ENCODE assay signal across 9 mouse cellular contexts in the genomic region with DNA sequence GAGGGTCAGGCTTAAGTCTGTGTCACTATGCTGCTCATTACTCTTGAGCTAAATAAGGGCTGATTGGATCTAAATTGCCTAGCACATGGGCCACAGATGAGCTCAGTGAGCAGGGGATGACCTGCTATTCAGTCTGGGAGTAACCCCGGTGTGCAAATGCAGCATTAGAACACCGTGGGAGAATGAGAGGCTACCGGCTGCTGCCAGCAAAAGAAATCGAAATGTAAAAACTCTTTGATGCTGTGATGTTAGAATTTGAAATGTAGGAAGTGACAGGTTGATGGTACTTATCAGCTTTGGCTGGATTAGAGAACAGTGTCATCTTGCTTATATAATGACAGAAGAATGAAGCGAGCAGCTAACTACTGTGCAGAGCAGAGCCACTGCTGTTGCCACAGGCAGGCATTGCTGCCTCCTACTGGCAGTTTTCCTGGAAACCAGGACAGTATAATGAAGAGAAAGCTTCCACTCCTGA. TPM values are rescaled to one million over a fixed set of nuclear protein-coding genes. Genes with fewer than 3 reads are reported as not detected.
DNase-seq lines count a peak whose midpoint lies in the region; ATAC-seq and TF ChIP-seq lines count a peak whose summit lies in the region.
"Had no signal": no experiment of that assay in that cellular context is flagged by ENCODE, and none has a peak within 500 bp of the region (broad histone marks: within the 10 kb centered on the region; RNA-seq: fewer than 3 reads in every experiment).

No protein-coding gene starts in this region.

- H3K4me3 ChIP-seq in E14TG2a.4 (replicated peaks; ENCODE audit: low read length), result no peak overlapping the region
- no peak overlapping the region for H3K4me3 ChIP-seq in embryonic fibroblast, embryonic 13.5 days (ENCODE audit: insufficient read depth, low read length)
- H3K4me3 ChIP-seq in limb, embryonic 10.5 days, result no peak overlapping the region
- H3K4me3 ChIP-seq: megakaryocyte, embryonic 14.5 days had no signal

- peaks cover 15% of the 10 kb centered on the region for H3K4me1 ChIP-seq in E14TG2a.4 (replicated peaks; ENCODE audit: low read depth, low read length)
- no peaks in the 10 kb centered on the region for H3K4me1 ChIP-seq in embryonic fibroblast, embryonic 13.5 days (ENCODE audit: control insufficient read depth, insufficient read depth, low read length)
- no peaks in the 10 kb centered on the region for H3K4me1 ChIP-seq in limb, embryonic 10.5 days

- no peak for TF ChIP-seq POLR2A in embryonic fibroblast, embryonic 13.5 days (IDR thresholded peaks at IDR 0.05; ENCODE audit: low read depth, low read length)

- H3K36me3 ChIP-seq in E14TG2a.4 (ENCODE audit: insufficient read depth, low read length), result peaks cover 6% of the 10 kb centered on the region; the same call in 1 of the 2 replicates
- peaks cover 13% of the 10 kb centered on the region for H3K36me3 ChIP-seq in limb, embryonic 10.5 days

- H3K27ac ChIP-seq in embryonic fibroblast, embryonic 13.5 days (ENCODE audit: insufficient read depth, low read length), result no peak overlapping the region
- H3K27ac ChIP-seq in limb, embryonic 10.5 days, result no peak overlapping the region

- peak; percentile 31 for TF ChIP-seq CTCF in E14TG2a.4 (conservative IDR thresholded peaks at IDR 0.05; ENCODE audit: low read length)
- peak; percentile 67; the same call in 1 of the 2 replicates for TF ChIP-seq CTCF in embryonic fibroblast, embryonic 13.5 days (IDR thresholded peaks at IDR 0.05; ENCODE audit: borderline replicate concordance, insufficient read depth, low read length)

- no peaks in the 10 kb centered on the region for H3K9me3 ChIP-seq in E14TG2a.4 (ENCODE audit: low read length)
- no peaks in the 10 kb centered on the region for H3K9me3 ChIP-seq in limb, embryonic 10.5 days (replicated peaks)
- H3K9me3 ChIP-seq: megakaryocyte, embryonic 14.5 days had no signal

- peak; percentile 42 for DNase-seq in R1 (ENCODE audit: low read depth, low spot score)
- DNase-seq in kidney, adult 18-20 months, result peak; percentile 26
- peak; percentile 65 to 72 for DNase-seq in left cerebral cortex, postnatal 10 days (ENCODE audit: extremely low spot score in 1 of 2, low spot score in 2 of 2)
- DNase-seq in retina, postnatal 1 day, result peak; percentile 87
- no peak for DNase-seq in limb, embryonic 10.5 days (ENCODE audit: low spot score)

- no peaks in the 10 kb centered on the region for H3K27me3 ChIP-seq in E14TG2a.4 (ENCODE audit: insufficient read depth, low read length)
- H3K27me3 ChIP-seq in limb, embryonic 10.5 days (ENCODE audit: low read depth, poor library complexity, severe bottlenecking), result no peaks in the 10 kb centered on the region
- H3K27me3 ChIP-seq: megakaryocyte, embryonic 14.5 days had no signal

- ATAC-seq in inflammation-experienced regulatory T-cells, adult 6 months, result no peak

- intact Hi-C loops in left cerebral cortex, postnatal 10 days (cut with DNase I), result no loop called here

- WGBS in limb, embryonic 10.5 days, result 41% methylated on average over 5 of the region's 5 CpGs

RNA-seq across cellular contexts. Expression of gene Mms22l, which starts 48.5 kb away (rescaled TPM):
- 20.2 and 24.7 TPM in 2 replicates for polyA plus RNA-seq in embryonic fibroblast, embryonic 13.5 days (2011; ENCODE audit: insufficient read length, low read depth, missing spikeins)
- 1 to 10 TPM; 2.4 to 2.8 TPM for total RNA-seq in left cerebral cortex, postnatal 10 days (2021)
- 46.1 and 48.3 TPM in 2 replicates for polyA plus RNA-seq in limb, embryonic 10.5 days (2016; fragmentation: Nextera tagmentation; extraction: Ambion mirVana)
- 10 to 100 TPM in 1 of 3 experiments, 1 to 10 TPM in 2; 3.5 to 11.5 (median 4.7) TPM for polyA plus RNA-seq in inflammation-experienced regulatory T-cells, adult 6 months (2017; shearing (Covaris generic))
